Mouse (Mus musculus): ENCODE measurements around the gene Cstl1. TPM values are rescaled to one million over a fixed set of nuclear protein-coding genes. Genes with fewer than 3 reads are reported as not detected.

Cstl1 gene
- total RNA-seq, 2 experiments from 2014 or later = 0.95 TPM; not detected in 1

Other genes starting within 250 kb of the Cstl1 start
- gene Nxt1, start 77.8 kb upstream of the Cstl1 start, total RNA-seq (2021) = 10 to 100 TPM; 11.4 to 12.6 TPM
- 10 to 100 TPM; 21.2 to 21.6 TPM for gene Gzf1, start 69.3 kb upstream of the Cstl1 start, total RNA-seq (2021)
- gene Napb, start 17.9 kb upstream of the Cstl1 start, total RNA-seq (2021) = 100 to 1,000 TPM; 122 to 135 TPM
- gene Cst11, start 21.1 kb downstream of the Cstl1 start, total RNA-seq (2021) = not detected
- not detected for gene 8030411F24Rik, start 31.7 kb downstream of the Cstl1 start, total RNA-seq (2021)
- not detected for gene Cst12, start 39.0 kb downstream of the Cstl1 start, total RNA-seq (2021)
- gene Cst8, start 48.4 kb downstream of the Cstl1 start, total RNA-seq (2021) = not detected
- gene Cst13, start 69.7 kb downstream of the Cstl1 start, total RNA-seq (2021) = under 1 TPM in 1 of 2 experiments, not detected in 1; 0.52 TPM
- gene Cst9, start 84.8 kb downstream of the Cstl1 start, total RNA-seq (2021) = not detected
- not detected for gene 9230104L09Rik, start 114.7 kb downstream of the Cstl1 start, total RNA-seq (2021)
- 100 to 1,000 TPM; 792 to 798 TPM for gene Cst3, start 125.3 kb downstream of the Cstl1 start, total RNA-seq (2021)